Mouse (Mus musculus) liver, adult 2 months (tissue): Measurements from ENCODE around the gene Cops8.

ENCODE experiments used
- CTCF ChIP-seq: fragments of 200-500 bp; IDR thresholded peaks from 2 replicates; pipeline ENCODE4 v1.5.1; 2011; ENCODE audit warnings: low read depth, low read length, control low read depth
- POLR2A ChIP-seq: fragments of 200-500 bp; IDR thresholded peaks from 2 replicates; pipeline ENCODE4 v1.6.1; 2011; ENCODE audit warnings: low read length, control low read depth; ENCODE audit not compliant: insufficient read depth; ENCODE audit errors: extremely low read depth

DNA sequence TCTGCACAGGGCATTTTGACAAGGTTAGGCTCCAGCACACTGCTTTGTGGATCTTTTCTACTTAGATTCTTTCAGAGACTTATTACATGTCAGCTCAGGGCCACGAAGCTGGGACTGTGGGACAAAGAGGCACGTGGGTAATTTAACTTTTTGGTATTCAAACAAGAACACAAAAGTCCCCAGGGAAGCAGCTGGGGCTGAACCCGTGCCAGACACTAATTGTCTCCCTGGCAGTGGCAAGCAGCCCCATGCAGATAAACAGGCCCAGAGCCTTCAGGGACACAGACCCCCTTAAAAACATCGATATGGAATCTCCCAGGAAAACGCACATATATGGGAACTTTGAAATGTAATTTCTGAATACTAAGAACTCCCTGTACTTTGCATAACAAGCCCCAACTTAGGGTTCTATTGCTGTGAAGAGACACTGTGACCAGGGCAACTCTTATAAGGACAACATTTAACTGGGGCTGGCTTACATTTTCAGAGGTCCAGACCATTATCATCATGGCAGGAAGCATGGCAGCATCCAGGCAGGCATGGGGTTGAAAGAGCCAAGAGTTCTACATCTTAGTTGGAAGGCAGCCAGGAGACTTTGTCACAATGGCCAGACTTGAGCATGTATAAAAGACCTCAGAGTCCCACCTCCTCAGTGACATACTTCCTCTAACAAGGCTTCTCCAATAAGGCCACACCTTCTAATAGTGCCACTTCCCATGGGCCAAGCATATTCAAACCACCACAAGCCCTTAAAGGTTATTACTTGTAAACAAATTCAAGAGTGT, 41.6 kb upstream of the Cops8 start:
- no peak for TF ChIP-seq CTCF
- no peak for TF ChIP-seq POLR2A
